Mouse (Mus musculus) cortical plate, adult 2 months (tissue): Measurements from ENCODE around the gene Habp2.

Experiments used
- CTCF ChIP-seq: fragments of 200-500 bp; IDR thresholded peaks from 2 replicates; pipeline ENCODE4 v1.5.1; 2011; ENCODE audit warnings: mild to moderate bottlenecking, control low read depth, low read length; ENCODE audit not compliant: insufficient read depth; ENCODE audit errors: extremely low read depth
- POLR2A ChIP-seq: fragments of 200-500 bp; IDR thresholded peaks from 2 replicates; pipeline ENCODE4 v1.6.1; 2011; ENCODE audit warnings: mild to moderate bottlenecking, low read length, control low read depth; ENCODE audit not compliant: insufficient read depth; ENCODE audit errors: extremely low read depth

- TF ChIP-seq POLR2A, result no peak
- TF ChIP-seq CTCF, result no peak
These were observed 80.8 kb downstream of the Habp2 start for GRCm38 (mm10) chr19:56367778-56368177.
